Mouse (Mus musculus): ENCODE results near the gene Polr1c.

Gene Polr1c

DNA sequence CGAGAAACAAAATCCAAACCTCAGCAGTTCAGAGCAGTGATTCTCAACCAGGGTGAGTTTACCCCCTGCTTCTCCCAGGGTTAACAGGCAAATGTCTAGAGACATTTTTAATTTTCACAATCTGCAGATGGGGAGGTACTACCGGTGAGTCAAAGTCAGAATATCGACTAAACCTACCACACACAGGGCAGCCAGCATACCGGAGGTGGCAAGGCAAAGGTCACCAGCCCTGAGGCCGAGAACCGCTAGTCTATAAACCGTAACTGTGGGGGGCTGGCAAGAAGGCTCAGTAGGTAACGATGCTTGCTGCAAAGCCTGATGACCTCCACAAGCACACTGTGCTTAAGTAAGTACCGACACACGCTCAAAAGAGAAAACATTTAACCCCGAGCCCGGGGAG lies 17.6 kb upstream of the Polr1c start:
- no peak for DNase-seq

DNA sequence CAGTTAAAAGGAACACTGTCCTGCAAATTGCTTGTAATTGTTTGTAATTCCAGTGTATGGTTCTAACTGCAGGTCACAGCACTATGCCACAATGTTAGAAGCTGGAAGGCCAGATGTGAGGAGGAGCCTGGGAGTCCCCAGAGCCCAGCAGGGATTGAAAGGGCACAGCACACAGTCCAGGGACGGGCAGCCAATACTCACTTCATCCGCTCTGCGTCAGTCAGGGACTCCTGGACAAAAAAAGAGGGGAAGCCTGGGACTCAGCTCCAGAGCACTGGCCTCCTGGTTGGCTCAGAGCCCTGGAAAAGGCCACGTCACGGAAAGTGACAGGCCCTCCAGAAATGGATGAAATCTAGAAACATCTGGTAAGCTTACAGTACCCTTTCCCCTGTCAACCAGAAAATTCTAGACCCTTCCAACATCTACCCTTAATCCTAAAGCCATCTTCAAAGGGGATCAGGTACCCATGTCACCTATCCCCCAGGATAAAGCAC lies 14.4 kb upstream of the Polr1c start:
- DNase-seq: no peak

DNA sequence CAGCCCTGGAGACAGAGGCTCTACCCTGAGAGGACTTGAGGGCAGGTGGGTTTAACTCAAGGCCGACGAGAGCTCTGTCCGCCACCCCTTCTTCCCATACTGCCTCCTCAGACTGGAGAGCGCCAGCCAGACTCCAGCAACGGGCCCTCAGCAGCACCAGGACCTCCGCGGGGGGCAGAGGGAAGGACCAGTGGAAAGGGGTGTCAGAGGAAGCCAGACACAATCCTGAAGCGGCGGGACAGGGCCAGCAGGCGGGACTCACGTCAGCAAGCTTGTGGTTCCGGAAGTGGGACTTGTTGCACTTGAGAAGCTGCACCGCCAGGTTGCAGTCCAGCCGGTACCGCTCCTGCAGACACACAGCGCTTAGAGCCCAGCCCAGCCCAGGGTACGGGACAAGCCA lies 11.8 kb upstream of the Polr1c start:
- no peak for DNase-seq

DNA sequence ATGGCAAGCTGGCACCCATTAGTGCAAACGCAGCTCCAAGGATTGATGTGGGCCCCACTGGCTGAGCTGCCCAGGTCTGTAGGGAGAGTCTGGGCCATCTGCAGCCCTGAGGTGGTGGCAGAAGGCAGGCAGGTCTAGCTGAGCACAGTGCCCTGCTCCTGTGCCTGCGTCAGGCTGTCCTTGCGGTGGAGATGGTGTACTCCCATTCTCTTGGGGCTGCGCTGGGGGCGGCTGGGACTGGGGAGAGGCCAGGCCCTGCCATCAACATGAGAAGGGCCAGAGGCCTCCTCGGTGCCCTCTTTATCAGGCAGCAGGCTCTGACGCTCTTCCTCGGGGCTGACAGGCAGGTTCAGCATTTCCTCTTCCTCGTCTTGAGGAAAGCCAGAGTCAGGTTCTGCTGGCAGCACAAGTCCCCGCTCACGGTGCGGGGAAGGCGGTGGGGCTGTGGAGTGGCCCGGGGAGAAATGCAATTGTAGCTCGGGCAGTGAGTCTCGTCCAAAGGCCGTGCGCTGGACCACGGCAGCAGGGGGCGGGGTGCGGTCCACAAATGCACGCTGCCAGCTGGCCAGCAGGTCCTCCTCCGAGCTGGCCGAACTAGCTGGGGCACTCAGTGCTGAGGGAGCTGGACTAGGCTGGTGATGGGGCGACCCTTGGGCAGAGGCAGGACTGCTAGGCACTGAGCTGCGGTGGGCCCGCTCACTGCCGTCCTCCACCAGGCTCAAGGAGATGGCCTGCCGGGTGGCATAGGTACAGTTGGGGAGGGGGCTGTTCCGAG lies 10.6 kb upstream of the Polr1c start:
- no peak for DNase-seq

DNA sequence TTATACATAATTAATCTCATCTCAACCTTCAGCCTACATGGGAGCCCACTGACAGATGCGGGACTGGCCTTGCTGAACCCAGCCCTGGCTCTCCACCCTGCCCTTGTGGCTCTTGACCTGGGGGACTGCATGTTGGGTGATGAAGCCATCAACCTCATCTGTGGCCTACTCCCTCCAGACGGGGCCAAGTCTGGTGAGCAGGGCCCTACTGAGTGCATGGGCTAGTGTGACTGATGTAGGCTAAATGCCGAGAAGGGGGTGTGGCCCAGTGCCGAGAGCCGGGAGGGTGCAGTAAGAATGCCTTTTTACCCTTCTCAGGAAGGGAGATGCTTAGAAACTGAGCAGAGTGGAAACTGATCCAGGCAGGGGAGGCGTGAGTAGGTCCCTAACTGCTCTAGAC lies 7.3 kb upstream of the Polr1c start:
- DNase-seq: no peak

DNA sequence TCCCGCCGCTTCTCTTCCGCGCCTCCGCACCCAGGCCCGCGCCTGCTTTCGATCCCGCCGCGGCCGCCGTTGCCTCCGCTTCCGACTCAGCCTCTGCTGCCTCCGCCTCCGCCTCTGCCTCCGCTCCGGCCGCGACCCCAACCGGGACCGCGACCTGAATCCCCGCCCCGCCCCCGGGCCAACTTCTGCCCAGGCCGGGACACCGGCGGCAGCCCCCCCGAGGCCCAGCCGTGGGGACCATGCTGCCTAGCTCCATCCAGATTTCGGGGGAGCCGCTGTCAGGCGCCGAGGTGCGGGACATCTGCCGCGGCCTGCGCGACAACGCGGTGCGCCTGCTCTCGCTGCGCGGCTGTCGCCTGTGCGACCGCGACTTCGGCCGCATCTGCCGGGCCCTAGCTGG lies 6.3 kb upstream of the Polr1c start:
- DNase-seq: peak; percentile 62

DNA sequence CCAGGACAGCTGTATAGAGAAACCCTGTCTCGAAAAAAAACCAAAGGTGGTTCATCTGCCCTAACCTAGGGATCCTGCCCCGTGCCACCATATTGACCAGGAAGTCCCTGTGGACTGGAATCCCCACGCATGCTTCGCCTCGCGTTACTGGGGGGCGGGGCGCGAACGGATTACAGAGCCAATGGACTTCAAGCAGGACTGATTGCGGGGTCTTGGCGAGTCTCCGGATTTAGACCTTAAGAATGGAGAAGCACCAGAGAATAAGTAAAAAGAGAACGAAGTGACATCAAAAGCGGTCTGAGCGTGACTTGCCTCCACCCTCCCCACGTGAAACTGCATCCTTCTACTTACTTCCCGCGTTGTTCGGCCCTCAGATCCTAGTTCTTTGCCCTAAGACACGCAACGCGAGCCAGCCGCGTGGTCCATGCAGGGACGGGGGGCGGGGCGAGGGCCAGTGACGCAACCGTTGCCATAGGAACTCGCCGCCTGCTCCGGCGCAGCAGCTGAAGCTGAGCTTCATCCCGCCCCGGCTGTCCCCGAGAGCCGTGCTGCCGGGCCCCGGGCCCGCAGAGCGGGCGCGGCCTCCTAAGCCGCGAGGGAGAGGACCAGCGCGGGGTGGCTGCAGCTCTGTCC lies 5.7 kb upstream of the Polr1c start, which contains the start of gene Lrrc73:
Lrrc73 (plus strand) TSS at position 80 of the 633 bp plus-strand sequence.
- peak; percentile 92 for DNase-seq

DNA sequence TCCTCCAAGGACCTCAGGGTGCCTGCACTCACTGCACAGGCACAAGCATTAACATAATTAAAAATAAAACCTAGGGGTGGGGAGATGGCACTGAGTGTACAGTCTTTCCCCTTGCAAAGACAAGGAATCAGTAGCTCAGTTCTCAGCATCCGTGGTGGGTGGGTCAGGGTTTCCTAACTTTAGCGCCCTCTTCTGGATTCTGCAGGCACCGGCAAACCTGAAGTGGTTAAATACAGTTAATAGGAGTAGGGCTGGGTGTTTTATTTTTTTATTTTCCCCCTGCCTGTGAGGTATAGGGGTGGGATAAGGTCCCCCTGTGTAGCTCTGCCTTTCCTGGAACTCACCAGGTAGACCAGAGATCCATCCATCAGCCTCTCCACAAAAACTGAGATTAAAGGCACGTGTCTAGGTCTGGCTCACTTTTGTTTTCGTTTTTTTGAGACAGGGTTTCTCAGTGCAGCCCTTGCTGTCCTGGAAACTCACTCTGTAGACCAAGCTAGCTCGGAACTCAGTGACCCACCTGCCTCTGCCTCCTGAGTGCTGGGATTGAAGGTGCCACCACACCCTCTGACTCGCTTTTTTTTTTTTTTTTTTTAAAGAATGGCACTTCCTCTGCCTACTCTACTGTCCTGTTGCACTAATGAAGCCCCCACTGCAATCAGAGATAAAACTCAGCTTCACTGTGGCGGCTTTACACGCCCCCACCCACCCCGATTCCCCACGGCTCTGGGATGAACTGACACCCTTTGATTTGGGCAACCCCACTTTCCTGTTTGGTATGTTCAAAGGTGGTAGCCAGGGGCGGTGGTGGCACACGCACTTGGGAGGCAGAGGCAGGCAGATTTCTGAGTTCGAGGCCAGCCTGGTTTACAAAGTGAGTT lies 5.0 kb upstream of the Polr1c start:
- DNase-seq: peak; percentile 55

DNA sequence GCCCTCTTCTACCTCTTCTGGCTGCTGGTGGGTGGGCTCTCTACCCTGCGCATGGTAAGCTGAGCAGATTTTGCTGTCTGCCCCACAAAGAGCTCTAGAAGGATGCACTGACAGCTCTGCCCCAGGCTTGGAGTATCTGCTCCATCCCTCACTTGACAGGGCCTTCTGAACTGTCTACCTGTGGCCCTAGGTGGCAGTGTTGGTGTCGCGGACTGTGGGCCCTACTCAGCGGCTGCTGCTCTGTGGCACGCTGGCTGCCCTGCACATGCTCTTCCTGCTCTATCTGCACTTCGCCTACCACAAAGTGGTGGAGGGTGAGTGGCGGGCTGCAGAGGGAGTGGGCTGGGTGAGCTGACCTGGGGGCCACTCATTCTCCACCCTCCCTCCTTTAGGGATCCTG lies 3.3 kb upstream of the Polr1c start:
- DNase-seq: peak; percentile 38

DNA sequence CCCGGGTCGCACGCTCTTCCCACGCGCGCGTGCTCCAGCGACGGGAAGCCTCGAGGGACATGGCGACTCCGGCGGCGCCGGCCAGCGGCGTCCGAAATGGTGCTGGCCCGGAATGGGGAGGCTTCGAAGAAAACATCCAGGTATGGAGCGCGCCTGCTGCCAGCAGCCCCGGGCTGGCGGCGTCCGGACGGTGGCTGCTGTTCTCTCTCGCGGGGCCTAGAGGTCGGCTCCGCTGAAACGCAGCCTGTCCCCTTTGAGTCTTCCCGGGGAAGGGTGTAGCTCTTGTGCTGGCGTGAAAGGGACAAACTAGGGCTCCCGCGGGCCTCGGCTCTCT lies 302 bp upstream of the Polr1c start:
- no peak for DNase-seq

DNA sequence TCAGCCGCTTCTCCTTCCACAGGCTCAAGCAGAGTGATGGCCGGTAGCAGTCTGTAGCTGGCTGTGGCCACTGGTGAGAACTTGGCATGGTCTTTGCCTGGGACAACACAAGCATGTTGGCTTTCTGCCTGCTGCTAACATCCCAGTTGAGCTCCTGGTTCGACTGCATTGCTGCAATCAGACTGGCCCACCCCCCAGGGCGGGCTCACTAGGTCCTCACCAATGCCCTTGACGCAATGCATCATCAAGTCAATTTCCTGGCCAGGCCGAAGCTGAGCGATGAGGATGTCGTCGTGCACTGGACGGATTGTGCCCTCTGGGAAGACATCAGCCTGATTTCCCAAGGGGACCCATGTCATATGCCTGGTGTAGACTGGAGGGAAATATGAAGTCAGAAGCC lies 3.3 kb downstream of the Polr1c start:
- DNase-seq: no peak

DNA sequence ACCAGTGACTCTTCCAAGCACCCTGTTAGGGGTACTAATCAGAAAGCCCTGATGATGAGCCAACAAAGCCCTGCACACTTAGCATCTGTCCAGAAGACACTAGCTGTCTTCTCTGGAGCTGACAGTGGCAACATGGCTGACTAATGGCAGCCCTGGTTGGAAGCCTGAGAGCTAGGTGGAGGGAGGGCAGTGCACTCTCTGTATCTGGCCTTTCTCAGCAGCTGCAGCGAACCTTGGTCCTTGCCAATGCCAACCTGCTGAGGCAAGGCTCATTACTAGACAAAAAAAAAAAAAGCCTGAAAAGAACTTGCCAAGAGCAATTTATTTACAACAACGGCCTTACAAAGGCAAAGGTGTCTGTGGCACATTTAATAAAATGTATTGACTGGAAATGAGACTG lies 4.2 kb downstream of the Polr1c start:
- DNase-seq: no peak

DNA sequence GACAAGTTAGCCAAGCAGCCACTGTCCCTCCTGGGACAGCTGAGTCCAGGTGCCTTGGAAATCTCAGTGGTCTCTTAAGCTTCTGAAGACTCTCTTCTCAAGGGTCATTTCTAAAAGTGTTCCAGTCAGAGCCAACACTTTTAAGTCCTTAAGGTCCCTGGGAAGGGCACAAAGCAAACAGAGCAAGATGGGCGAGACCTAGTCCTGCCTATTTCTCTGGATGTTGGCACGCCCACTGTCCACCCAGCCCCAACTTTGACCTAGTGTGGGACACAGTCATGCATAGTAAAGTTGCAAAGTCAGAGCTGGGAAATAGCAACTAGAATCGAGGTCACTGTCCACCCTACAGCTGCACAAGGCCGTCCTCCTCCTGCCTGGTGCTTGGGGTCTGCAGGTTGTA lies 4.9 kb downstream of the Polr1c start:
- no peak for DNase-seq

DNA sequence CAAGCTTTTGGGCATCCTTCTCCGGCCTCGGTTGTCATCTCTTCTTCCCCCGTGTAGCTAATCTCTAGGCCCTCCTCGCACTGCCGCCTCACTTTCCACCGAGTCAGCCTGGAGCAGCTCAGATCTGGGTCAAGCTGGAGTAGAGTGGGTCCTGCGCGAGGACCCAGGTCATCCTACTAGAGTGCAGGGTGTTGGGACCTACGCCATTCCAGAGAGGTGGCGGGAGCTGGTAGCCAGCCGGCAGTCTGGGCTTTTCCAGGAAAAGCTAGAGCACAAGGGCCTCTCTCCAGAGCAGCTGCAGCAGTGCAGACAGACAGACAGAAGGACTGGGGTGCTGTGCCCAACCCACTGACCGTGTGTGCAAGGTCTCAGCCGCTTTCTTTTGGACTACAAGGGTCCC lies 5.6 kb downstream of the Polr1c start:
- no peak for DNase-seq

DNA sequence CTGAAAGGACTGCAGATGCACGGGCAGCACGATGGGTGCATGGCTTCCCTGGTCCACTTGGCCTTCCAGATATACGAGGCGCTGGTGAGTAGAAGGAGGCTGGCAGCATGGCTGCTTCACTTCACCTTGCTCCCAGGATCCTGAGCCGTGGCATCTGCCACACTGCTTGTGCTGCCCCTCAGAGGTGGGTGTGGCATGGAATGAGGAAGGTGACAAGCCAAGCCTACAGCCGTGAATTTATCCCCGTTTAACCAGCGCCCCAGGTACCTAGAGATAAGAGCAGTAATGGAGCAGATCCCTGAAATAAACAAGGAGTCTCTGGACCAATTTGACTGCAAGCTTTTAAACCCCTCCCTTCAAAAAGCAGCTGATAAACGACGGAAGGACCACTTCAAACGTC lies 6.4 kb downstream of the Polr1c start:
- no peak for DNase-seq

DNA sequence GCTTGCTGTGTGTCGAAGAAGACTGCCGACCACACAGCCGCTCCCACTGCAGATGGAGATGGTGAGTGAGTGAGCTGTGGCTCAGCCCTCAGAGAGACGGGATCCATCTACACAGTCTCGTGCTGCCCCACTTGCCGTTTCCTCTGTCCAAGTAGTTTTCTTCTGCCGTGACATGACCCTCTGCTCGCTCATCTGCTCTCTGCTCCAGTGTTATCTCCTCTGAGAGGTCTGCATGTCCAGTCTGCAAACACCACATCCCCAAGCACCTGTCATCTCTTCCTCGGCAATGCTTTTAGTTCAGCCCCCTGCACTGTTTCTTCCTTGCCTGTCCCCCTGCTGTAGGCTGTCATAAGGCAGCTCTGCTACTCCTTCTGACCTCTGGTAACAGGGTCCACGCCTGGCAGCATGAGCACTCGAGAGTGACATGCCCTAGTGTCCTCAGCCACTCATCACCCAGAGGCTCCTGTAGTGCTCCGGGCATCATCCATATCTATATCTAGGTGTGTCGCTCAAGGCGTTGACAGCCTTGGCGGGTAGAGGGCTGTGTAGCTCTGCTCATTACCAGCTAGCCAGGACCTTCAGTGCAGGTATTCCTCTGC lies 8.2 kb downstream of the Polr1c start:
- DNase-seq: no peak

DNA sequence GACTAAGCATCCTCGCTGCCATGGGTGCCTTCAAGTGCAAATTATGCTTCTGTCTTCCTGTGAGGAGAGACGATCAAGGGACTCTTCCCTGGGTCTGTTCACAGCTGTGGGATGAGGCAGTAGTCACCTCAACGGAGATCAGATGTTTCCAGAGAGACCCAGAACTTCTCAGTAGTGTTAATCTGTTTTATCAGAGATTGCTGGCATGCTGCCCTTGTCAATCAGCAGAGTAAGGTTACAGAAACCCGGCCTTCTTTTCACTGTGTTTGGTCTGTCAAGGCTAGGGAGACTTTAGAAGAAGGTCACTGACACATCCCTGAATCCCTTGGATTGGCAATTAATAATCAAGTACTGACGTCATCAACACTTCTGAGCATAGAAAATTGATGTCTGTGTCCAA lies 10.4 kb downstream of the Polr1c start:
- no peak for DNase-seq

DNA sequence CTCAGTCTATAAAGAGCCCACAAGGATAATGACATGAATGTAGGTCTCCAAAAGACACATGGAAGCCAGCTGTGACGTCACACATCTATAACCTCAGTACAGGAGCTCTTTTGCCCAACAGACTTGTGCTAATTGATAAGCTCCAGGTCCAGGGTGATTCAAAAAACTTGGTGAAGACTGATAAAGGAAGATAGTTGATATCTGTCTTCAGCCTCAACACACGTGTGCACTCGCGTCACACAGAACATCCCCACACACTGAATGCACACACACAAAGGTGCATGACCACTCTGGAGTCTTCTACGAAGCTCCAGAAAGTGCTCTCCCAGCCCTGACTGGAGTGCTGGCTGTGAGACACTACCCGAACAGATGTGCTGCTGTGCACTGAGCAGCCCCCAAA lies 10.8 kb downstream of the Polr1c start:
- no peak for DNase-seq

DNA sequence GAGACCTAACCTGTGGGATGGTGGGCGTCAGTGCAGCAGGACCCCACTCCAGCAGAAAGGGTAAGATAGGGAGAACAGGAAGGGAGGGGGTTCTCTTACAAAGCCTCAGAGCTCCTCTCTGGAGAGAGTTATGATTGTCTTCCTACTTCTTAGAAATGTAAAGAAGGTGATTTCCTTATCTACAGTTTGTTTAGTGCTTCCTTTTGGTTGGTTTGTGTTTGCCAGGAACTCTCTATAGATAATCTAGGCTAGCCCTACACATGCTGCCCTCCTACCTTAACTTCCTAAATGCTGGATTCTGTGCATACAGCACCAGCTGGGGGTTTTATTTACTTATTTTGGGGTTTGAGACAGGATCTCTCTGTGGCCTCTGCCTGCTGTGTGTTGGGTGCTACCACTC lies 11.8 kb downstream of the Polr1c start:
- DNase-seq: no peak

DNA sequence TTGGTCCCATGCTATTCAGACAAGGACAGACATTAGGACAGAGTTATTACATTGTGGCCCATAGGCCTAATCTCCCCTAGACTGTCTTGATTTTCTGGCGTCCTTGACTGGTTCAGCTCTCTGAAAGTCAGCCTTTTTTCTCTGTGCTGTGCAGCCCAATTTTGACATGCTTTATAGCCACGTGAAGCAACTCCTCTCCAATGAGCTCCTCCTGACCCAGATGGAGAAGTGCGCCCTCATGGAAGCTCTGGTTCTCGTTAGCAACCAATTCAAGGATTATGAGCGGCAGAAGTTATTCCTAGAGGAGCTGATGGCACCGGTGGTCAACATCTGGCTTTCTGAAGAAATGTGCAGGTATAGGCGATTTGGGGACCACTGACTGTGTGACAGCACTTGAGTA lies 20.3 kb downstream of the Polr1c start:
- no peak for DNase-seq

DNA sequence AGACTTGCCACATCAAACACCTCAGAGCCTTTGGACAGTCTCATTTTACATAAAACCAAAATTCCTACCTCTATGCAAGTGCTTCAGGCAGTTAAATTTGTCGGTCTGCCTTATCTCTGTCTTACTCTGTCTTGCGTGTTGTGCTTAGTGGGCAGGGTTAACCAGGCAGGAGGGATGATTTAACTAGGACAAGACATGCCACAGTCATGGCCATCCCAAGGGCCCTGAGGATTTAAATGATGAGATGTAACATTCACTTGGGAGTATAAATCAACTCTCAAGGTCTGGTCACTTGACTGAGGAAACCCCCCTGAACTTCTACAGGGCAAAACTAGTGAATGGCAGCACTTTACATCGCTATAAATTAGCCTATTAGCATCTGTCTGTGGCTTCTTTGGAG lies 26.3 kb downstream of the Polr1c start:
- DNase-seq: no peak

DNA sequence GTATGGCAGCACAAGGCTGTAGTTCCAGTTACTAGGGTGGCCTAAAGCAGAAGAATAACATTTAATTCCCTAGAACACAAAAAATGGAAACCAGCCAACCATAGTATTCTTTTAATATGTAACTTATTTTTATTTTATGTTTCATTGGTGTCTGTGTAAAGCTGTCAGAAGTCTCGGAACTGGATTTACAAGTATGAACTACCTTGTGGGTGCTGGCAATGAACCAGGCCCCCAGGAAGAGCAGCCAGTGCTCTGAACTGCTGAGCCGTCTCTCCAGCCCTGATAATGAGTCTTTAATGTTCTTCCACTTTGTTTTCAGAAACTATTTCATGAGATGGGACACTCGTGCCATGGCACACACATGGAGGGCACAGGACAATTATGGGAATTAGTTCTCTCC lies 37.3 kb downstream of the Polr1c start:
- no peak for DNase-seq

DNA sequence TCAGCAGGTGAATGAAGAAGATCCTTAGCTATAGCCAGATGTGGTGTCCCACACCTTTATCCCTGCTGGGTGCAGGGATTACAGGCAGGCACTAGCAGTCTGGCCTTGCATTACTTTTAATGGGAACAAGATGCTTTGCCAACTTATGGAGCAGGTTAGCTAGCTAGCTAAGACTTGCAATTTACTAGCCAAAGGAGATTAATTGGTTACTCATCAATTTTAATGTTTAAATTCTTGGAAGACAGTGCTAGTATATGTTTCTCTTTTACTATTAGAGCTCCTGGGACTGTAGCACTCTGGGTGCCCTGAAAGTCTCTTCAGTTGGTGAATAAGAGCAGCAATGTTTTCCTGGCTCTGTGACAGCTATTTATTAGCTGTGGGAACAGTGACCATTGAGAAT lies 41.2 kb downstream of the Polr1c start:
- DNase-seq: no peak

Data from thymus, postnatal 14 days (tissue).